17 mouse cellular contexts compared by ENCODE assay signal in genomic region chr9:28533191-28533590, GRCm38 (mm10).
DNase-seq lines count a peak whose midpoint lies in the region; ATAC-seq and TF ChIP-seq lines count a peak whose summit lies in the region.
"Had no signal": no experiment of that assay in that cellular context is flagged by ENCODE, and none has a peak within 500 bp of the region (broad histone marks: within the 10 kb centered on the region; RNA-seq: fewer than 3 reads in every experiment).

No protein-coding gene starts in this region.

- H3K27me3 ChIP-seq in forebrain, embryonic 14.5 days (replicated peaks; ENCODE audit: control insufficient read depth, insufficient read depth, low read length), result no peaks in the 10 kb centered on the region
- H3K27me3 ChIP-seq in forebrain, embryonic 13.5 days, result no peaks in the 10 kb centered on the region
- no peaks in the 10 kb centered on the region for H3K27me3 ChIP-seq in liver, postnatal 0 days (ENCODE audit: insufficient read depth, low read length)
- H3K27me3 ChIP-seq: embryonic facial prominence, embryonic 12.5 days had no signal

- peak; percentile 37; the same call in 1 of the 2 replicates for ATAC-seq in forebrain, embryonic 14.5 days
- no peak for ATAC-seq in forebrain, embryonic 13.5 days
- ATAC-seq in activated CD4-positive, CD25-positive, alpha-beta regulatory T cell, adult 4 months, result no peak
- ATAC-seq in liver, postnatal 0 days, result no peak
- ATAC-seq: forebrain, postnatal 0 days had no signal

- DNase-seq in forebrain, embryonic 14.5 days (ENCODE audit: low spot score), result peak; percentile 64
- DNase-seq in brain, embryonic 14.5 days (ENCODE audit: low read depth), result peak; percentile 69
- DNase-seq in brain, embryonic 18.5 days (ENCODE audit: low read depth, low spot score), result peak; percentile 12
- DNase-seq in liver, postnatal 0 days, result no peak
- DNase-seq: adrenal gland, adult 8-10 months; adrenal gland, postnatal 14 days; adrenal gland, postnatal 36 days; cerebellum, adult 11-12 months; cerebellum, adult 2 months; cerebellum, adult 9-10 months; cerebellum, postnatal 10 days; cerebellum, postnatal 25 days; forebrain, postnatal 0 days had no signal

- H3K36me3 ChIP-seq in forebrain, embryonic 14.5 days (ENCODE audit: control insufficient read depth, insufficient read depth, low read length), result no peaks in the 10 kb centered on the region
- H3K36me3 ChIP-seq in forebrain, embryonic 13.5 days (ENCODE audit: poor library complexity, severe bottlenecking), result no peaks in the 10 kb centered on the region
- no peaks in the 10 kb centered on the region for H3K36me3 ChIP-seq in liver, postnatal 0 days (replicated peaks; ENCODE audit: insufficient read depth, low read length)
- H3K36me3 ChIP-seq: embryonic facial prominence, embryonic 10.5 days; embryonic facial prominence, embryonic 12.5 days had no signal

- no peak for TF ChIP-seq POLR2A in brain, embryonic 14.5 days (IDR thresholded peaks at IDR 0.05; ENCODE audit: borderline replicate concordance, extremely low read depth, insufficient read depth, insufficient read length, poor library complexity, severe bottlenecking)

- 44% methylated on average over 1 of the region's 1 CpGs for WGBS in forebrain, embryonic 14.5 days
- 49% methylated on average over 1 of the region's 1 CpGs for WGBS in forebrain, embryonic 13.5 days
- 76% methylated on average over 1 of the region's 1 CpGs for WGBS in liver, postnatal 0 days (ENCODE audit: insufficient replicate concordance)

- no peak for TF ChIP-seq EP300 in liver, postnatal 0 days (IDR thresholded peaks at IDR 0.05; ENCODE audit: low read depth)

- no peaks in the 10 kb centered on the region for H3K9me3 ChIP-seq in forebrain, embryonic 14.5 days (replicated peaks; ENCODE audit: control insufficient read depth, low read length)
- H3K9me3 ChIP-seq in forebrain, embryonic 13.5 days (replicated peaks), result no peaks in the 10 kb centered on the region
- no peaks in the 10 kb centered on the region for H3K9me3 ChIP-seq in liver, postnatal 0 days (ENCODE audit: low read length)
- H3K9me3 ChIP-seq: embryonic facial prominence, embryonic 10.5 days; embryonic facial prominence, embryonic 12.5 days had no signal

- no peak for TF ChIP-seq CTCF in brain, embryonic 14.5 days (IDR thresholded peaks at IDR 0.05; ENCODE audit: borderline replicate concordance, extremely low read depth, insufficient read depth, insufficient read length)
- TF ChIP-seq CTCF in liver, postnatal 0 days (IDR thresholded peaks at IDR 0.05; ENCODE audit: low read depth), result no peak

- H3K4me2 ChIP-seq in forebrain, embryonic 14.5 days (ENCODE audit: low read length), result no peak overlapping the region
- no peak overlapping the region for H3K4me2 ChIP-seq in forebrain, embryonic 13.5 days
- H3K4me2 ChIP-seq in liver, postnatal 0 days (ENCODE audit: low read depth, low read length), result no peak overlapping the region
- H3K4me2 ChIP-seq: embryonic facial prominence, embryonic 12.5 days had no signal

- 0 out of 2 replicates have a peak, but pooled peaks cover 2% of the 10 kb centered on the region for H3K4me1 ChIP-seq in forebrain, embryonic 14.5 days (ENCODE audit: control insufficient read depth, insufficient read depth, low read length)
- 0 out of 2 replicates have a peak, but pooled peaks cover 10% of the 10 kb centered on the region for H3K4me1 ChIP-seq in forebrain, embryonic 13.5 days
- H3K4me1 ChIP-seq in liver, postnatal 0 days (ENCODE audit: insufficient read depth), result no peaks in the 10 kb centered on the region
- H3K4me1 ChIP-seq: embryonic facial prominence, embryonic 12.5 days had no signal

- no peak overlapping the region for H3K27ac ChIP-seq in forebrain, embryonic 14.5 days (ENCODE audit: low read depth, low read length)
- H3K27ac ChIP-seq in forebrain, embryonic 13.5 days, result no peak overlapping the region
- no peak overlapping the region for H3K27ac ChIP-seq in liver, postnatal 0 days (ENCODE audit: low read depth)
- H3K27ac ChIP-seq: embryonic facial prominence, embryonic 10.5 days; embryonic facial prominence, embryonic 12.5 days had no signal

- H3K4me3 ChIP-seq in forebrain, embryonic 14.5 days (ENCODE audit: low read depth, low read length), result no peak overlapping the region
- no peak overlapping the region for H3K4me3 ChIP-seq in forebrain, embryonic 13.5 days
- no peak overlapping the region for H3K4me3 ChIP-seq in liver, postnatal 0 days (ENCODE audit: low read depth, low read length)
- H3K4me3 ChIP-seq: embryonic facial prominence, embryonic 10.5 days; embryonic facial prominence, embryonic 12.5 days had no signal

- no peak overlapping the region for H3K9ac ChIP-seq in forebrain, embryonic 14.5 days (ENCODE audit: low read length)
- H3K9ac ChIP-seq in forebrain, embryonic 13.5 days, result no peak overlapping the region
- H3K9ac ChIP-seq in liver, postnatal 0 days (replicated peaks), result no peak overlapping the region
- H3K9ac ChIP-seq: embryonic facial prominence, embryonic 12.5 days; forebrain, postnatal 0 days had no signal
